Mouse (Mus musculus) MEL (cell line): ENCODE data around the gene Gtse1. TPM values are rescaled to one million over a fixed set of nuclear protein-coding genes. Genes with fewer than 3 reads are reported as not detected.

Source experiments
- DNase-seq: peaks from one replicate; pipeline ENCODE4 v3.0.0; 2011; ENCODE audit warnings: low read depth, low spot score
- H3K27ac ChIP-seq: 2 replicates; pipeline ENCODE4 v1.5.1; 2012; ENCODE audit warnings: low read depth, mild to moderate bottlenecking, control low read depth, low read length, moderate library complexity; ENCODE audit not compliant: control insufficient read depth
- H3K27me3 ChIP-seq, 2 experiments: fragments of 150-350 bp in 1 of 2; sonication (generic) in 1 of 2; 2 replicates each; pipeline ENCODE4 v1.6.1; 2012; ENCODE audit warnings: low read length in 2 of 2, mild to moderate bottlenecking in 2 of 2, improper control_type of control experiment in 1 of 2, moderate library complexity in 1 of 2; ENCODE audit not compliant: insufficient read depth in 2 of 2, control insufficient read depth in 1 of 2
- H3K36me3 ChIP-seq, 2 experiments: 2 replicates each; pipeline ENCODE4 v1.6.1; 2012 to 2014; ENCODE audit warnings: low read length in 2 of 2, improper control_type of control experiment in 1 of 2, inconsistent platforms in 1 of 2, mild to moderate bottlenecking in 1 of 2; ENCODE audit not compliant: insufficient read depth in 2 of 2, control insufficient read depth in 1 of 2
- H3K4me1 ChIP-seq, 2 experiments: fragments of 150-350 bp in 1 of 2; sonication (generic) in 1 of 2; 2 replicates each; pipeline ENCODE4 v1.6.1; 2012; ENCODE audit warnings: low read length in 2 of 2, improper control_type of control experiment in 1 of 2, mild to moderate bottlenecking in 1 of 2; ENCODE audit not compliant: insufficient read depth in 2 of 2, control insufficient read depth in 1 of 2
- H3K4me3 ChIP-seq, 2 experiments: fragments of 150-350 bp in 1 of 2; sonication (generic) in 1 of 2; 2 replicates each; pipeline ENCODE4 v1.5.1; 2012; ENCODE audit warnings: low read depth in 2 of 2, low read length in 2 of 2, mild to moderate bottlenecking in 2 of 2, moderate library complexity in 2 of 2, control low read depth in 1 of 2, improper control_type of control experiment in 1 of 2; ENCODE audit not compliant: control insufficient read depth in 1 of 2, insufficient read depth in 1 of 2
- H3K79me2 ChIP-seq: 2 replicates; pipeline ENCODE4 v1.6.1; 2012; ENCODE audit warnings: mild to moderate bottlenecking, low read length, moderate library complexity; ENCODE audit not compliant: control insufficient read depth, poor library complexity, insufficient read depth
- H3K9ac ChIP-seq: 2 replicates; pipeline ENCODE4 v1.6.1; 2012; ENCODE audit warnings: low read depth, mild to moderate bottlenecking, control low read depth, low read length, moderate library complexity; ENCODE audit not compliant: control insufficient read depth, poor library complexity, severe bottlenecking
- H3K9me3 ChIP-seq: fragments of 150-350 bp; sonication (generic); replicated peaks from 2 replicates; pipeline ENCODE4 v1.6.1; 2012; ENCODE audit warnings: mild to moderate bottlenecking, low read length, improper control_type of control experiment, moderate library complexity; ENCODE audit not compliant: insufficient read depth
- BHLHE40 ChIP-seq: IDR thresholded peaks from 2 replicates; pipeline ENCODE4 v1.6.1; 2012; ENCODE audit warnings: low read depth, mild to moderate bottlenecking, inconsistent platforms, low read length, improper control_type of control experiment, borderline replicate concordance
- CHD1 ChIP-seq: IDR thresholded peaks from 2 replicates; pipeline ENCODE4 v1.6.1; 2012; ENCODE audit warnings: low read depth, mild to moderate bottlenecking, inconsistent platforms, low read length, improper control_type of control experiment
- CHD2 ChIP-seq: IDR thresholded peaks from 2 replicates; pipeline ENCODE4 v1.6.1; 2011; ENCODE audit warnings: low read length, improper control_type of control experiment
- CTCF ChIP-seq, 3 experiments: IDR thresholded peaks in 2 of 3; conservative IDR thresholded peaks in 1 of 3; 2 replicates each; pipeline ENCODE4 v1.5.1; 2011 to 2012; ENCODE audit warnings: low read length in 3 of 3, low read depth in 2 of 3, mild to moderate bottlenecking in 2 of 3, improper control_type of control experiment in 1 of 3, inconsistent platforms in 1 of 3, mixed read lengths in 1 of 3, moderate library complexity in 1 of 3; ENCODE audit not compliant: control insufficient read depth in 1 of 3, insufficient read depth in 1 of 3, poor library complexity in 1 of 3, severe bottlenecking in 1 of 3
- E2F4 ChIP-seq: IDR thresholded peaks from 2 replicates; pipeline ENCODE4 v1.6.1; 2011; ENCODE audit warnings: low read depth, low read length, improper control_type of control experiment, borderline replicate concordance
- ETS1 ChIP-seq: IDR thresholded peaks from 2 replicates; pipeline ENCODE4 v1.6.1; 2012; ENCODE audit warnings: low read depth, mild to moderate bottlenecking, inconsistent platforms, low read length, improper control_type of control experiment, moderate library complexity
- GABPA ChIP-seq: IDR thresholded peaks from 2 replicates; pipeline ENCODE4 v1.6.1; 2012; ENCODE audit warnings: low read depth, mild to moderate bottlenecking, inconsistent platforms, low read length, improper control_type of control experiment, moderate library complexity
- JUND ChIP-seq: IDR thresholded peaks from 2 replicates; pipeline ENCODE4 v1.6.1; 2011; ENCODE audit warnings: low read depth, mild to moderate bottlenecking, improper control_type of control experiment, low read length
- KAT2A ChIP-seq: conservative IDR thresholded peaks from 2 replicates; pipeline ENCODE4 v1.6.1; 2012; ENCODE audit warnings: low read depth, low read length, improper control_type of control experiment, inconsistent platforms
- MAX ChIP-seq: IDR thresholded peaks from 2 replicates; pipeline ENCODE4 v1.6.1; 2011; ENCODE audit warnings: low read length, improper control_type of control experiment
- MAZ ChIP-seq: IDR thresholded peaks from 2 replicates; pipeline ENCODE4 v1.6.1; 2012; ENCODE audit warnings: low read depth, mild to moderate bottlenecking, inconsistent platforms, low read length, improper control_type of control experiment
- MYC ChIP-seq: IDR thresholded peaks from 2 replicates; pipeline ENCODE4 v1.6.1; 2011; ENCODE audit warnings: low read depth, mild to moderate bottlenecking, low read length, improper control_type of control experiment, moderate library complexity
- POLR2AphosphoS5 ChIP-seq: IDR thresholded peaks from 2 replicates; pipeline ENCODE4 v1.6.1; 2012; ENCODE audit warnings: low read depth, borderline replicate concordance, mild to moderate bottlenecking, inconsistent platforms, low read length, moderate library complexity, mixed read lengths
- RCOR1 ChIP-seq: IDR thresholded peaks from 2 replicates; pipeline ENCODE4 v1.6.1; 2012; ENCODE audit warnings: low read depth, mild to moderate bottlenecking, inconsistent platforms, low read length, improper control_type of control experiment
- SMC3 ChIP-seq: IDR thresholded peaks from 2 replicates; pipeline ENCODE4 v1.6.1; 2011; ENCODE audit warnings: low read depth, low read length, improper control_type of control experiment
- USF2 ChIP-seq, 2 experiments: IDR thresholded peaks; 2 replicates each; pipeline ENCODE4 v1.6.1; 2011 to 2012; ENCODE audit warnings: improper control_type of control experiment in 2 of 2, low read length in 2 of 2, borderline replicate concordance in 1 of 2, inconsistent platforms in 1 of 2, low read depth in 1 of 2, mild to moderate bottlenecking in 1 of 2; ENCODE audit not compliant: insufficient read depth in 1 of 2
- polyA plus RNA-seq, 2 experiments: library from polyadenylated mRNA; stranded (reverse) in 1 of 2; unstranded in 1 of 2; fragments of >175 nt in 1 of 2; fragments of >200 nt in 1 of 2; gene quantifications; 2 replicates each; pipeline versions ENCODE4 v1.2.1 to v1.2.4; 2012; ENCODE audit warnings: low replicate concordance in 2 of 2, low read depth in 1 of 2; ENCODE audit not compliant: insufficient read length in 2 of 2, insufficient read depth in 1 of 2, missing spikeins in 1 of 2
- total RNA-seq: library from RNA; depleted of rRNA; stranded (reverse); fragments of 300-350 nt; gene quantifications from 2 replicates; pipeline ENCODE4 v1.2.3, GENCODE M21; 2012

Gtse1 gene
- total and polyA plus RNA-seq, 3 experiments: 22.6 to 38.3 TPM; not detected in 1

DNA sequence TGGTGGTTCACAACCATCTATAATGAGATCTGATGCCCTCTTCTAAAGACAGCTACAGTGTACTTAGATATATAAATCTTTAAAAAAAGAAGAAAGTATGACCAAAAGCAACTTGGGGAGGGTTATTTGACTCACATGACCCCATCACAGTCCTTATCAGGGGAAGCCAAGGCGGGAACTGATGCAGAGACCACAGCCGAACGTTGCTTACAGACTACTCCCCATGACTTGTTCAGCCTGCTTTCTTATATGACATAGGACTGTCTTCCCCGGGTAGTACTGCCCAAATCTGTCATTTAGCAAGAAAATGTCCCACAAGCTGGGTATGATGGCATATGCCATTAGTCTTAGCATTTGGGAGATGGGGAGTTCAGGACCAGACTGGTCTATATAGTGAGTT lies 29.7 kb downstream of the Gtse1 start:
- H3K9me3 ChIP-seq: no peaks in the 10 kb centered on the region
- peak; percentile 20 for DNase-seq
- H3K9ac ChIP-seq: no peak overlapping the region
- H3K27ac ChIP-seq: no peak overlapping the region
- TF ChIP-seq JUND: no peak
- TF ChIP-seq SMC3: no peak
- TF ChIP-seq MAX: no peak
- no peak for TF ChIP-seq CHD1
- no peak for TF ChIP-seq CHD2
- TF ChIP-seq KAT2A: no peak
- no peak overlapping the region for H3K4me3 ChIP-seq
- H3K4me1 ChIP-seq: no peaks in the 10 kb centered on the region
- H3K79me2 ChIP-seq: no peaks in the 10 kb centered on the region
- H3K36me3 ChIP-seq: no peaks in the 10 kb centered on the region; a peak in 2 of 4 replicates
- no peaks in the 10 kb centered on the region for H3K27me3 ChIP-seq

DNA sequence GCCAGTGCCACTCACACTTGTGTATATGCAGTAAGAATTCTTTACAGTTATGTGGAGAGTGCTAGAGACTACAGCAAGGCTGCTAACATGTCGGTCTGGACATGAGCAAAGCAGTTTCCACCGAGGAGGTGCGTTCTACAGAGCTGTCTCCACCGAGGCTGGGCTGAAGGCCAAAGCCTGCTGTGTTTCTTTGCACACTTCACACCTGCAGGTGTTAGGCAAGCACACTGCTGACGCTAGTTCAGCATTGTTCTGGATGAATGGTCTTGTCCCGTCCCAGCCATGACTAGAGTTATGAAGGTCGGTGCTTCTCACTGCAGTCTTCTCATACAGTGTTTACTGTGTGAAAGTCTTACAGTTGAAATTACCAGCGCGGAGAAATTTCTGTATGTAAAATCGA lies 32.4 kb downstream of the Gtse1 start:
- Histone ChIP-seq H3K79me2 (no peaks in the 10 kb centered on the region), H3K27me3 (no peaks in the 10 kb centered on the region), H3K4me3 (no peak overlapping the region), H3K36me3 (no peaks in the 10 kb centered on the region; a peak in 1 of 4 replicates), H3K27ac (no peak overlapping the region), H3K4me1 (no peaks in the 10 kb centered on the region), H3K9me3 (no peaks in the 10 kb centered on the region), H3K9ac (no peak overlapping the region)
- TF ChIP-seq GABPA (no peak), MYC (no peak), ETS1 (no peak), SMC3 (no peak)
- DNase-seq: no peak

DNA sequence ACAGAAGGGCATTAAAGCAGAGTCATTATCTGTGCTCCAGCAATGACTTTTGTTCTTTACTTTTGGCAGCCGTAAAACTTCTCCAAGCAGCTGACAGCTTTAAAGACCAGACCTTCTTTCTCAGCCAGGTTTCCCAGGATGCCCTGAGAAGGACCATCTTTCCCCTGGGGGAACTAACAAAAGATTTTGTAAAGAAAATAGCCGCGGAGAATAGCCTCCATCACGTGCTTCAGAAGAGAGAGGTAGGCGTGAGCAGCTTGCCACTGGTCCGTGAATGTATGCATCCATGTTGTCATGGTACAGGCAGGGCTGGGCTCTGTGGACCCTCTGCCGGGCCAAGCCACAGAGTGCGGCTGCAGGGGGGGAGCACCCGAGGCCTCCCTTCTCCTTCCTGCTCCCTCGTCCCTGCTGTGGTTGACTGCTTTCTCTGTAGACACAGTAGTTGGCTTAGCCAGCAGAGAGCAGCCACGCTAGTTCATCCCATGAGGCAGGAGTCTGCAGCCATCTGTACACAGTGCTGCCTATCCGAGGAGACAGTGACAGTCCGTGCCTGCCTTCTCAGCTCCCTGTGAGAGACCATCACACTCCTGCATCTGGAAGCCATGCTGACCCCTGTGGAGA lies 33.1 kb downstream of the Gtse1 start:
- no peak for DNase-seq
- no peaks in the 10 kb centered on the region; a peak in 1 of 4 replicates for H3K36me3 ChIP-seq
- no peak for TF ChIP-seq CHD2
- TF ChIP-seq POLR2AphosphoS5: no peak
- TF ChIP-seq USF2 (IDR thresholded peaks at IDR 0.05; ENCODE audit: borderline replicate concordance in 1 of 2, insufficient read depth in 1 of 2, low read depth in 1 of 2, low read length in 2 of 2): no peak
- no peak for TF ChIP-seq E2F4
- TF ChIP-seq BHLHE40: no peak
- no peak for TF ChIP-seq CTCF (IDR thresholded peaks at IDR 0.05 in 2 of 3, conservative IDR thresholded peaks at IDR 0.05 in 1 of 3; ENCODE audit: control insufficient read depth in 1 of 3, insufficient read depth in 1 of 3, low read depth in 2 of 3, low read length in 3 of 3, poor library complexity in 1 of 3, severe bottlenecking in 1 of 3)
- no peak for TF ChIP-seq MAZ
- no peak for TF ChIP-seq MAX
- TF ChIP-seq RCOR1: no peak
- no peak for TF ChIP-seq JUND
- TF ChIP-seq, all 39 proteins: peak for 0
- no peak overlapping the region for H3K27ac ChIP-seq
- H3K4me3 ChIP-seq: no peak overlapping the region
- no peaks in the 10 kb centered on the region for H3K4me1 ChIP-seq
- H3K79me2 ChIP-seq: no peaks in the 10 kb centered on the region
- no peaks in the 10 kb centered on the region for H3K9me3 ChIP-seq
- H3K9ac ChIP-seq: no peak overlapping the region
- no peaks in the 10 kb centered on the region for H3K27me3 ChIP-seq
